Mouse (Mus musculus) bone marrow, adult 2 months (tissue): ENCODE data around the gene Spata33. TPM values are rescaled to one million over a fixed set of nuclear protein-coding genes. Genes with fewer than 3 reads are reported as not detected.

Experiments used
- H3K27ac ChIP-seq: fragments of 200-500 bp; 2 replicates; pipeline ENCODE4 v1.5.1; 2012; ENCODE audit warnings: low read depth, mild to moderate bottlenecking, control low read depth, inconsistent platforms, low read length; ENCODE audit not compliant: control insufficient read depth, poor library complexity, insufficient read depth
- H3K4me1 ChIP-seq: fragments of 200-500 bp; 2 replicates; pipeline ENCODE4 v1.6.1; 2011; ENCODE audit warnings: low read length; ENCODE audit not compliant: control insufficient read depth, insufficient read depth
- H3K4me3 ChIP-seq: fragments of 200-500 bp; replicated peaks from 2 replicates; pipeline ENCODE3; 2011; ENCODE audit warnings: mild to moderate bottlenecking, low read depth, low read length, control low read depth; ENCODE audit not compliant: control insufficient read depth
- CTCF ChIP-seq: fragments of 200-500 bp; IDR thresholded peaks from 2 replicates; pipeline ENCODE4 v1.5.1; 2011; ENCODE audit warnings: low read length, control low read depth; ENCODE audit not compliant: control insufficient read depth, insufficient read depth
- POLR2A ChIP-seq: fragments of 200-500 bp; IDR thresholded peaks from 2 replicates; pipeline ENCODE4 v1.6.1; 2011; ENCODE audit warnings: low read depth, mild to moderate bottlenecking, control low read depth, low read length, borderline replicate concordance; ENCODE audit not compliant: control insufficient read depth
- WGBS: fragments of 180-500 bp; shearing (Covaris S2); methylation state at CpG from one replicate; pipeline ENCODE4 v1.1.7; 2018; 5-methylcytosine and 5-hydroxymethylcytosine counted together
- polyA plus RNA-seq: library from polyadenylated mRNA; stranded (reverse); fragments of >200 nt; gene quantifications from 2 replicates; pipeline ENCODE4 v1.2.4, GENCODE M21; 2011; ENCODE audit warnings: low replicate concordance; ENCODE audit not compliant: missing spikeins, insufficient read depth, insufficient read length

Spata33 gene
- polyA plus RNA-seq, 1 experiment: 0.62 TPM

GRCm38 (mm10) chr8:123267926-123268656 is 55.5 kb downstream of the Spata33 start:
- no peak for TF ChIP-seq POLR2A
- H3K4me1 ChIP-seq: no peaks in the 10 kb centered on the region
- no peak overlapping the region for H3K4me3 ChIP-seq
- WGBS: 92% methylated on average over 14 of the region's 14 CpGs
- H3K27ac ChIP-seq: no peak overlapping the region

GRCm38 (mm10) chr8:123271147-123271546 is 58.5 kb downstream of the Spata33 start:
- WGBS: 83% methylated on average over 10 of the region's 10 CpGs
- no peaks in the 10 kb centered on the region for H3K4me1 ChIP-seq
- no peak overlapping the region for H3K4me3 ChIP-seq
- no peak for TF ChIP-seq CTCF
- no peak for TF ChIP-seq POLR2A
- no peak overlapping the region for H3K27ac ChIP-seq

Other genes starting within 250 kb of the Spata33 start
- gene Ankrd11, start 170.6 kb upstream of the Spata33 start, polyA plus RNA-seq: 38.1 and 78.7 TPM in 2 replicates
- 66.1 and 74.6 TPM in 2 replicates for gene Spg7, start 149.9 kb upstream of the Spata33 start, polyA plus RNA-seq
- gene Rpl13, start 110.5 kb upstream of the Spata33 start, polyA plus RNA-seq: 1,064 and 1,759 TPM in 2 replicates
- gene Cpne7, start 95.5 kb upstream of the Spata33 start, polyA plus RNA-seq: 0.40 and 1.5 TPM in 2 replicates
- 0.52 and 1.4 TPM in 2 replicates for gene Sult5a1, start 54.5 kb upstream of the Spata33 start, polyA plus RNA-seq
- gene Dpep1, start 26.6 kb upstream of the Spata33 start, polyA plus RNA-seq: 9.7 and 14.2 TPM in 2 replicates
- gene Chmp1a, start 69 bp upstream of the Spata33 start, polyA plus RNA-seq: 62.6 and 88.7 TPM in 2 replicates
- 32.1 and 71.7 TPM in 2 replicates for gene Cdk10, start 12.0 kb downstream of the Spata33 start, polyA plus RNA-seq
- 2.8 TPM in 1 of 2 replicates, not detected in the other for gene Spata2l, start 23.4 kb downstream of the Spata33 start, polyA plus RNA-seq
- gene Zfp276, start 41.4 kb downstream of the Spata33 start, polyA plus RNA-seq: 10.9 and 29.2 TPM in 2 replicates
- gene Vps9d1, start 41.5 kb downstream of the Spata33 start, polyA plus RNA-seq: 12.4 and 30.1 TPM in 2 replicates
- gene Fanca, start 105.7 kb downstream of the Spata33 start, polyA plus RNA-seq: 45.3 and 60.2 TPM in 2 replicates
- gene Spire2, start 119.9 kb downstream of the Spata33 start, polyA plus RNA-seq: 1.5 TPM in 2 replicates
- 171 and 310 TPM in 2 replicates for gene Tcf25, start 160.9 kb downstream of the Spata33 start, polyA plus RNA-seq
- gene Mc1r, start 194.3 kb downstream of the Spata33 start, polyA plus RNA-seq: 0.36 and 0.70 TPM in 2 replicates
- gene Tubb3, start 198.6 kb downstream of the Spata33 start, polyA plus RNA-seq: 0.56 and 1.4 TPM in 2 replicates
- gene Def8, start 210.7 kb downstream of the Spata33 start, polyA plus RNA-seq: 10.3 and 16.7 TPM in 2 replicates